Mouse (Mus musculus): ENCODE measurements around the gene Rnf34. TPM values are rescaled to one million over a fixed set of nuclear protein-coding genes. Genes with fewer than 3 reads are reported as not detected.

The Rnf34 gene
- polyA plus RNA-seq, 1 experiment = 3.7 TPM

GRCm38 (mm10) chr5:122832536-122832935, 17.3 kb upstream of the Rnf34 start:
- Histone ChIP-seq H3K27me3 (ENCODE audit: control insufficient read depth, insufficient read depth, low read length) (no peaks in the 10 kb centered on the region), H3K27ac (ENCODE audit: insufficient read depth, low read depth, low read length) (no peak overlapping the region), H3K36me3 (ENCODE audit: control insufficient read depth, insufficient read depth, low read length) (no peaks in the 10 kb centered on the region), H3K4me1 (ENCODE audit: control insufficient read depth, insufficient read depth, insufficient read length, low read length) (no peaks in the 10 kb centered on the region), H3K4me3 (ENCODE audit: low read depth, low read length) (no peak overlapping the region)
- WGBS = 82% methylated on average over 10 of the region's 10 CpGs
- TF ChIP-seq POLR2A (IDR thresholded peaks at IDR 0.05; ENCODE audit: low read depth, low read length) (no peak), CTCF (IDR thresholded peaks at IDR 0.05; ENCODE audit: extremely low read depth, insufficient read length, insufficient replicate concordance, low read depth, low read length) (no peak)

GRCm38 (mm10) chr5:122832996-122833395, 16.9 kb upstream of the Rnf34 start:
- H3K36me3 ChIP-seq (ENCODE audit: control insufficient read depth, insufficient read depth, low read length) = no peaks in the 10 kb centered on the region
- H3K27me3 ChIP-seq (ENCODE audit: control insufficient read depth, insufficient read depth, low read length) = no peaks in the 10 kb centered on the region
- TF ChIP-seq CTCF (IDR thresholded peaks at IDR 0.05; ENCODE audit: extremely low read depth, insufficient read length, insufficient replicate concordance, low read depth, low read length) (no peak), POLR2A (IDR thresholded peaks at IDR 0.05; ENCODE audit: low read depth, low read length) (no peak)
- H3K27ac ChIP-seq (ENCODE audit: insufficient read depth, low read depth, low read length) = no peak overlapping the region
- 80% methylated on average over 10 of the region's 10 CpGs for WGBS
- no peaks in the 10 kb centered on the region for H3K4me1 ChIP-seq (ENCODE audit: control insufficient read depth, insufficient read depth, insufficient read length, low read length)
- no peak overlapping the region for H3K4me3 ChIP-seq (ENCODE audit: low read depth, low read length)

- no peaks in the 10 kb centered on the region for H3K27me3 ChIP-seq (ENCODE audit: control insufficient read depth, insufficient read depth, low read length)
- no peak overlapping the region for H3K4me3 ChIP-seq (ENCODE audit: low read depth, low read length)
- no peak overlapping the region for H3K27ac ChIP-seq (ENCODE audit: insufficient read depth, low read depth, low read length)
- no peak for TF ChIP-seq CTCF (IDR thresholded peaks at IDR 0.05; ENCODE audit: extremely low read depth, insufficient read length, insufficient replicate concordance, low read depth, low read length)
- no peak for TF ChIP-seq POLR2A (IDR thresholded peaks at IDR 0.05; ENCODE audit: low read depth, low read length)
- WGBS = 93% methylated on average over 2 of the region's 2 CpGs
- H3K36me3 ChIP-seq (ENCODE audit: control insufficient read depth, insufficient read depth, low read length) = no peaks in the 10 kb centered on the region
- no peaks in the 10 kb centered on the region for H3K4me1 ChIP-seq (ENCODE audit: control insufficient read depth, insufficient read depth, insufficient read length, low read length)
Observed at GRCm38 (mm10) chr5:122841126-122841525, 8.7 kb upstream of the Rnf34 start.

- Histone ChIP-seq H3K27me3 (ENCODE audit: control insufficient read depth, insufficient read depth, low read length) (no peaks in the 10 kb centered on the region), H3K4me1 (ENCODE audit: control insufficient read depth, insufficient read depth, insufficient read length, low read length) (0 out of 2 replicates have a peak, but pooled peaks cover 2% of the 10 kb centered on the region), H3K27ac (ENCODE audit: insufficient read depth, low read depth, low read length) (no peak overlapping the region), H3K4me3 (ENCODE audit: low read depth, low read length) (no peak overlapping the region), H3K36me3 (ENCODE audit: control insufficient read depth, insufficient read depth, low read length) (no peaks in the 10 kb centered on the region)
- WGBS = 78% methylated on average over 5 of the region's 5 CpGs
- TF ChIP-seq CTCF (IDR thresholded peaks at IDR 0.05; ENCODE audit: extremely low read depth, insufficient read length, insufficient replicate concordance, low read depth, low read length) (no peak), POLR2A (IDR thresholded peaks at IDR 0.05; ENCODE audit: low read depth, low read length) (no peak)
Observed at GRCm38 (mm10) chr5:122843799-122844198, 6.0 kb upstream of the Rnf34 start.

GRCm38 (mm10) chr5:122850319-122851002, 613 bp downstream of the Rnf34 start:
- WGBS = 1% methylated on average over 38 of the region's 38 CpGs
- TF ChIP-seq POLR2A (IDR thresholded peaks at IDR 0.05; ENCODE audit: low read depth, low read length) = no peak
- no peak for TF ChIP-seq CTCF (IDR thresholded peaks at IDR 0.05; ENCODE audit: extremely low read depth, insufficient read length, insufficient replicate concordance, low read depth, low read length)
- H3K27ac ChIP-seq (ENCODE audit: insufficient read depth, low read depth, low read length) = peak overlapping the region; percentile 78
- peaks cover 5% of the 10 kb centered on the region; the same call in 1 of the 2 replicates for H3K4me1 ChIP-seq (ENCODE audit: control insufficient read depth, insufficient read depth, insufficient read length, low read length)
- peak overlapping the region; percentile 97 for H3K4me3 ChIP-seq (ENCODE audit: low read depth, low read length)
- no peaks in the 10 kb centered on the region for H3K36me3 ChIP-seq (ENCODE audit: control insufficient read depth, insufficient read depth, low read length)
- H3K27me3 ChIP-seq (ENCODE audit: control insufficient read depth, insufficient read depth, low read length) = no peaks in the 10 kb centered on the region

- no peaks in the 10 kb centered on the region; the same call in 1 of the 2 replicates for H3K36me3 ChIP-seq (ENCODE audit: control insufficient read depth, insufficient read depth, low read length)
- TF ChIP-seq POLR2A (IDR thresholded peaks at IDR 0.05; ENCODE audit: low read depth, low read length) (no peak), CTCF (IDR thresholded peaks at IDR 0.05; ENCODE audit: extremely low read depth, insufficient read length, insufficient replicate concordance, low read depth, low read length) (no peak)
- 75% methylated on average over 2 of the region's 2 CpGs for WGBS
Observed at GRCm38 (mm10) chr5:122852611-122853010, 2.8 kb downstream of the Rnf34 start.

GRCm38 (mm10) chr5:122855858-122856257, 6.0 kb downstream of the Rnf34 start:
- no peak overlapping the region for H3K27ac ChIP-seq (ENCODE audit: insufficient read depth, low read depth, low read length)

More at GRCm38 (mm10) chr5:122852611-122853010, 2.8 kb downstream of the Rnf34 start:
- Histone ChIP-seq H3K4me1 (ENCODE audit: control insufficient read depth, insufficient read depth, insufficient read length, low read length) (peaks cover 5% of the 10 kb centered on the region; the same call in 1 of the 2 replicates), H3K4me3 (ENCODE audit: low read depth, low read length) (no peak overlapping the region), H3K27me3 (ENCODE audit: control insufficient read depth, insufficient read depth, low read length) (no peaks in the 10 kb centered on the region), H3K27ac (ENCODE audit: insufficient read depth, low read depth, low read length) (no peak overlapping the region)

More at GRCm38 (mm10) chr5:122855858-122856257, 6.0 kb downstream of the Rnf34 start:
- no peak overlapping the region for H3K4me3 ChIP-seq (ENCODE audit: low read depth, low read length)
- TF ChIP-seq POLR2A (IDR thresholded peaks at IDR 0.05; ENCODE audit: low read depth, low read length) (no peak), CTCF (IDR thresholded peaks at IDR 0.05; ENCODE audit: extremely low read depth, insufficient read length, insufficient replicate concordance, low read depth, low read length) (no peak)
- WGBS = 56% methylated on average over 3 of the region's 3 CpGs
- H3K36me3 ChIP-seq (ENCODE audit: control insufficient read depth, insufficient read depth, low read length) = no peaks in the 10 kb centered on the region; the same call in 1 of the 2 replicates
- H3K4me1 ChIP-seq (ENCODE audit: control insufficient read depth, insufficient read depth, insufficient read length, low read length) = peaks cover 2% of the 10 kb centered on the region; the same call in 1 of the 2 replicates
- H3K27me3 ChIP-seq (ENCODE audit: control insufficient read depth, insufficient read depth, low read length) = no peaks in the 10 kb centered on the region

All from small intestine, adult 2 months (tissue).